Mouse (Mus musculus): Measurements from ENCODE around the gene Uroc1. TPM values are rescaled to one million over a fixed set of nuclear protein-coding genes. Genes with fewer than 3 reads are reported as not detected.

The Uroc1 gene
- total RNA-seq (2023), result not detected

DNA sequence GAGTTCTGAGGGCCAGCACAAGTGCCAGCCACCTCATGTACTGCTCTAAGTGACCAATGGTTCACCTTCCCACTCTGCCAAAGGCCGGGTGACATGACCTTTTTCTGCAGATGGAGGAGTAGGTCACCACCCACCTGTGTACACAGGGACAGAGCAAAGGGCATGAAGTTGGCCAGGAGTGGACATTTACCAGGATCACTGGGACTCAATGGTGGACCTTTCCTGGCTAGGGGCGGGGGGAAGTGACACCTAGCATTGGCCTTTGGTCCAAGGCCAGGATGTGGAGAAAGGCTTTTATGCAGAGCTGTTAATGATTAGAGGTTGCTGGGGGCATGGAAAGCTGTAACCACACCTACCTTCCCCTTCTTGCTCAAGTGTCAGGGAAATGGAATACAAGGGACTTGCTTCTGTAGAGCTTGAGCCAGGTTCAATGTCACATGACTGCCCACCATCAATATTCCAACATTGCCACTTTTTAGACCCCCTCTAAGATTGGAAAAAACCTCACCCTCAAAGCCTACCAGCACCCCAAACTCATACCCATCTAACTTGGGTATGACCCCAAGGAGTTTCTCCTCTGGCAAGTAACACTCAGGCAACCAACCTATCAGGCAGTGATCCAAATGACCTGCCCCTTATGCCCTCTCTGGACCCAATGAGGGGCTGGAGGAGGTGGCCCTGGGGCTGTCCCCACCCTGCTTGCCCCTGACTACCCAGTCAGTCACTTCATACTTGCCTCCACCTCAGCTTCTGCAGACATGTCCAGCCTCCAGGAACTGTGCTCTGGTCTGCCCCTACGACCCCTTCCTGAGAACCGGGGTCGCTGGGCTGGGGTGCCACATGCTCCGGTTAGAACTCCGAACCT lies at the start of gene Uroc1:
Uroc1 (plus strand) TSS at position 724 of the 865 bp plus-strand sequence.

GRCm38 (mm10) chr6:90300919-90301318 lies 32.2 kb upstream of the Uroc1 start, which contains the start of gene BC048671:
BC048671 (plus strand) TSS chr6:90301219.

DNA sequence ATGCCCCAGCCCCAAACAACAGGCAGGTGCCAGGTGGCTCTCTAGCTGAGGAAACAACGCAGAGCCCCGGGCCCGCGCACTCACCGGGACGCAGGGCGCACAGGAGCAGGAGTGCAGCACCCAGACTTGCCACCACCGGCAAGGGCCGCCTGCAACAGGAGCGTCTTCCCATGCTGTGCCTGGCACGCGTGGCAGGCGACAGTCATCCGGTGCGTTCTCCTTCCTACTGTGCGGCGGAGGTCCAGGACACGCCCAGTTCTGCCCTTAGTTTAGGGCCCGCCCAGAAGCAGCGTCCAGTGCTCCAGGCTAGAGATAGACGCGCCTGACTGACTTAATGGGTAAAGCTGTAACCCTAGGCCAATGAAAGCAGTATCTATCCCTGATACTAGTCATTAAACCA lies 8.1 kb upstream of the Uroc1 start, which contains the start of gene Chst13:
Chst13 (minus strand) TSS at position 195 of the 400 bp plus-strand sequence.

DNA sequence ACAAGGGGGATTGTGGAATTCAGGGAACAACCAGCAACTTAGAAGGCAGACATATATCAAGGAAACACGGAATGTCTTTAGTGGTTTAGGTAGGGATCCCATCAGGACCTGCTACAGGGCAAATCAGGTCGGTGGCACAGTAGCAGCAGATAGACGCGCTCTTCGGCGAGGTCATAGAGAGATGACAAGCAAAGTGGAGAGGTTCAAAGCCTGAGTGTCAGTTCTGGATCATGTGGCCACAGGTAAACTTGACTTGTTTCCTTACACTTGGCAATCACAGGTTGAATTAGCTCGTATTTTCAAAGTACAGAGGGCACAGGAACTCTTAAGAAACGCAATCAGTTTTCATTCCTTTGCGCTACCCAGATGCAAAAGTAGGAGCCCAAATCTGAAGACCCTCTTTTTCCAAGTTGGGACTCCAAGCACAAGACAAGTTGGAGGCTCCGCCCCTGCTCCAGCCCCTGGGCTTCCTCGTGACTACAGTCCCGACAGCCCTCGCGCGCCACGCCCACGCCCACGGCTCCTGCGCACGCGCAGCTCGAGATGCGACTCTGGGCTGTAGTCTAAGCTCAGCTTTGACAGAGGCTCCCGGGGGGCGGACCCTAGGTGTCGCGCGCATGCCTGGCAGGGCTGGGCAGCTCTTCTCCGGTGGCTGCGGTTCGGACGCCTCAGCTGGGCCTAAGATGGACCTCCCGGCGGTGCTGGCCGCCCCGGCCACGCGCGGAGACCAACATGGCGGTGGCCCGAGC lies 36.1 kb downstream of the Uroc1 start, which contains the start of gene Zxdc:
Zxdc (plus strand) TSS at position 517 of the 749 bp plus-strand sequence.

Other genes with a start within 250 kb of the Uroc1 start
- not detected for gene Vmn1r50, start 231.9 kb upstream of the Uroc1 start, total RNA-seq (2023)
- not detected for gene Vmn1r51, start 210.7 kb upstream of the Uroc1 start, total RNA-seq (2023)
- gene Vmn1r52, start 158.5 kb upstream of the Uroc1 start, total RNA-seq (2023), result not detected
- not detected for gene V1ra8, start 130.5 kb upstream of the Uroc1 start, total RNA-seq (2023)
- not detected for gene Vmn1r53, start 108.8 kb upstream of the Uroc1 start, total RNA-seq (2023)
- not detected for gene Vmn1r54, start 87.0 kb upstream of the Uroc1 start, total RNA-seq (2023)
- not detected for gene BC048671, start 32.1 kb upstream of the Uroc1 start, total RNA-seq (2023)
- gene Chst13, start 8.1 kb upstream of the Uroc1 start, total RNA-seq (2023), result not detected
- 33.9 TPM for gene Zxdc, start 36.2 kb downstream of the Uroc1 start, total RNA-seq (2023)
- not detected for gene Cfap100, start 95.5 kb downstream of the Uroc1 start, total RNA-seq (2023)
- gene Klf15, start 129.3 kb downstream of the Uroc1 start, total RNA-seq (2023), result not detected
- 1.2 TPM for gene Aldh1l1, start 153.1 kb downstream of the Uroc1 start, total RNA-seq (2023)

All from CD4-positive naive resting alpha-beta T cell, adult 76 days (primary cell).